9 mouse cellular contexts compared by ENCODE assay signal in the genomic region with DNA sequence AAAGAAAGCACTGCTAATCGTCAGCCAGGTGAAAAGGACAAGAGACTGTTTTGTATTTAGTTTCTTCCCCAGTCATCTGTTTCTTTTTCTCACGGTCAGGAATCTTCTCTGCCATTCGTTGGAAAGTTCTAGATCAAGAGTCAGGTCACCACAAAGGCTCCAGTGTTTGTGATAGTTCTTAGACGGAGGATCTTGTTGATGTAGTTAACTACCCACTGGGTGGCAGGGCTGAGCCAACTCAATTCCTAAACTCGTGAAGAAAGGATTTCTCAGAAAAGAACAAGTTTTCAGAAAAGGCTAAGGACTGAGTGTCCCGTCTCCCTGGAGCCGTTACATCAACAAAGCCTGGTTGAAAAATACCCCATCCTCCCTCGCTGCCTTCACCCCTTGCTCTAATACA. TPM values are rescaled to one million over a fixed set of nuclear protein-coding genes. Genes with fewer than 3 reads are reported as not detected.
DNase-seq lines count a peak whose midpoint lies in the region; ATAC-seq and TF ChIP-seq lines count a peak whose summit lies in the region.
"Had no signal": no experiment of that assay in that cellular context is flagged by ENCODE, and none has a peak within 500 bp of the region (broad histone marks: within the 10 kb centered on the region; RNA-seq: fewer than 3 reads in every experiment).

No protein-coding gene starts in this region.

- H3K36me3 ChIP-seq in midbrain, embryonic 14.5 days (ENCODE audit: control insufficient read depth, insufficient read depth, low read length) = no peaks in the 10 kb centered on the region
- no peaks in the 10 kb centered on the region for H3K36me3 ChIP-seq in midbrain, embryonic 15.5 days (replicated peaks)
- H3K36me3 ChIP-seq in hindbrain, embryonic 12.5 days = no peaks in the 10 kb centered on the region
- H3K36me3 ChIP-seq in lung, embryonic 16.5 days (ENCODE audit: control insufficient read depth, insufficient read depth, low read length) = no peaks in the 10 kb centered on the region
- no peaks in the 10 kb centered on the region for H3K36me3 ChIP-seq in stomach, embryonic 14.5 days (ENCODE audit: control insufficient read depth, insufficient read depth, low read length)
- H3K36me3 ChIP-seq: G1E had no signal

- TF ChIP-seq CTCF in cerebellum, adult 2 months (IDR thresholded peaks at IDR 0.05; ENCODE audit: borderline replicate concordance, insufficient read depth, low read depth, low read length) = peak; percentile 30; the same call in 1 of the 2 replicates

- no peaks in the 10 kb centered on the region for H3K27me3 ChIP-seq in cerebellum, adult 2 months (ENCODE audit: control insufficient read depth, insufficient read depth, low read length)
- H3K27me3 ChIP-seq in midbrain, embryonic 14.5 days (ENCODE audit: control insufficient read depth, insufficient read depth, low read length) = peaks cover 3% of the 10 kb centered on the region; the same call in 1 of the 2 replicates
- H3K27me3 ChIP-seq in midbrain, embryonic 15.5 days (replicated peaks) = peaks cover 2% of the 10 kb centered on the region; the same call in 1 of the 2 replicates
- H3K27me3 ChIP-seq in hindbrain, embryonic 12.5 days = 0 out of 2 replicates have a peak, but pooled peaks cover under 1% of the 10 kb centered on the region
- no peaks in the 10 kb centered on the region for H3K27me3 ChIP-seq in lung, embryonic 16.5 days (ENCODE audit: control insufficient read depth, insufficient read depth, low read depth, low read length)
- H3K27me3 ChIP-seq in stomach, embryonic 14.5 days (ENCODE audit: control insufficient read depth, insufficient read depth, low read length) = no peaks in the 10 kb centered on the region

- no peak overlapping the region for H3K27ac ChIP-seq in cerebellum, adult 2 months (ENCODE audit: insufficient read depth, low read length)
- H3K27ac ChIP-seq in midbrain, embryonic 14.5 days (replicated peaks; ENCODE audit: low read depth, low read length) = no peak overlapping the region
- H3K27ac ChIP-seq in midbrain, embryonic 15.5 days = no peak overlapping the region
- peak overlapping the region; percentile 12; the same call in 1 of the 2 replicates for H3K27ac ChIP-seq in hindbrain, embryonic 12.5 days
- H3K27ac ChIP-seq in lung, embryonic 16.5 days (ENCODE audit: low read length) = no peak overlapping the region
- 0 out of 2 replicates have a peak overlapping the region, but pooled peaks have one; percentile 39 for H3K27ac ChIP-seq in stomach, embryonic 14.5 days (ENCODE audit: low read length)

- TF ChIP-seq POLR2A in cerebellum, adult 2 months (IDR thresholded peaks at IDR 0.05; ENCODE audit: borderline replicate concordance, insufficient read depth, low read length) = no peak

- H3K4me3 ChIP-seq in cerebellum, adult 2 months (replicated peaks; ENCODE audit: insufficient read depth, low read depth, low read length) = no peak overlapping the region
- H3K4me3 ChIP-seq in midbrain, embryonic 14.5 days (replicated peaks; ENCODE audit: low read depth, low read length) = no peak overlapping the region
- H3K4me3 ChIP-seq in midbrain, embryonic 15.5 days = no peak overlapping the region
- H3K4me3 ChIP-seq in hindbrain, embryonic 12.5 days = no peak overlapping the region
- no peak overlapping the region for H3K4me3 ChIP-seq in lung, embryonic 16.5 days (ENCODE audit: low read length)
- H3K4me3 ChIP-seq in stomach, embryonic 14.5 days (ENCODE audit: low read depth, low read length) = no peak overlapping the region

- H3K4me1 ChIP-seq in cerebellum, adult 2 months (ENCODE audit: control insufficient read depth, insufficient read depth, low read length) = no peaks in the 10 kb centered on the region; the same call in 1 of the 2 replicates
- no peaks in the 10 kb centered on the region for H3K4me1 ChIP-seq in midbrain, embryonic 14.5 days (ENCODE audit: control insufficient read depth, insufficient read depth, low read length)
- peaks cover 8% of the 10 kb centered on the region; the same call in 1 of the 2 replicates for H3K4me1 ChIP-seq in midbrain, embryonic 15.5 days
- peaks cover 16% of the 10 kb centered on the region for H3K4me1 ChIP-seq in hindbrain, embryonic 12.5 days
- H3K4me1 ChIP-seq in lung, embryonic 16.5 days (replicated peaks; ENCODE audit: control insufficient read depth, insufficient read depth, low read length) = peaks cover 21% of the 10 kb centered on the region
- H3K4me1 ChIP-seq in stomach, embryonic 14.5 days (ENCODE audit: control insufficient read depth, insufficient read depth, low read length) = peaks cover 27% of the 10 kb centered on the region

- ATAC-seq in midbrain, embryonic 14.5 days (ENCODE audit: low FRiP score, low TSS enrichment) = no peak
- ATAC-seq in midbrain, embryonic 15.5 days (replicated peaks) = no peak
- no peak for ATAC-seq in hindbrain, embryonic 12.5 days (ENCODE audit: low FRiP score)
- ATAC-seq in lung, embryonic 16.5 days (ENCODE audit: low read depth) = no peak
- ATAC-seq in stomach, embryonic 14.5 days (ENCODE audit: insufficient number of reproducible peaks, insufficient read depth, low FRiP score, low read depth) = no peak

- no peak overlapping the region for H3K4me2 ChIP-seq in midbrain, embryonic 14.5 days (ENCODE audit: low read length)
- H3K4me2 ChIP-seq in midbrain, embryonic 15.5 days = no peak overlapping the region
- no peak overlapping the region for H3K4me2 ChIP-seq in hindbrain, embryonic 12.5 days (replicated peaks)
- no peak overlapping the region for H3K4me2 ChIP-seq in lung, embryonic 16.5 days (ENCODE audit: low read depth, low read length)
- H3K4me2 ChIP-seq in stomach, embryonic 14.5 days (replicated peaks; ENCODE audit: low read depth, low read length) = 0 out of 2 replicates have a peak overlapping the region, but pooled peaks have one; percentile 4

- peak in 1 of 2 experiments; percentile 28 for DNase-seq in cerebellum, adult 2 months
- no peak for DNase-seq in cerebellum, adult 9-11 months
- peak; percentile 81 for DNase-seq in midbrain, embryonic 14.5 days
- peak; percentile 81 for DNase-seq in embryo, embryonic 10.5 days (ENCODE audit: low spot score)

- H3K9me3 ChIP-seq in midbrain, embryonic 14.5 days (ENCODE audit: control insufficient read depth, low read length) = no peaks in the 10 kb centered on the region
- no peaks in the 10 kb centered on the region for H3K9me3 ChIP-seq in midbrain, embryonic 15.5 days
- H3K9me3 ChIP-seq in hindbrain, embryonic 12.5 days (replicated peaks) = no peaks in the 10 kb centered on the region
- H3K9me3 ChIP-seq in lung, embryonic 16.5 days (ENCODE audit: control insufficient read depth, low read length) = no peaks in the 10 kb centered on the region
- no peaks in the 10 kb centered on the region for H3K9me3 ChIP-seq in stomach, embryonic 14.5 days (ENCODE audit: control insufficient read depth, low read depth, low read length)
- H3K9me3 ChIP-seq: G1E had no signal

- WGBS in cerebellum, adult 2 months = 23% methylated on average over 8 of the region's 8 CpGs
- WGBS in midbrain, embryonic 14.5 days = 23% methylated on average over 8 of the region's 8 CpGs
- WGBS in midbrain, embryonic 15.5 days = 18% methylated on average over 8 of the region's 8 CpGs
- 20% methylated on average over 8 of the region's 8 CpGs for WGBS in hindbrain, embryonic 12.5 days
- WGBS in lung, embryonic 16.5 days = 6% methylated on average over 8 of the region's 8 CpGs
- 6% methylated on average over 8 of the region's 8 CpGs for WGBS in stomach, embryonic 14.5 days

- no peak overlapping the region for H3K9ac ChIP-seq in midbrain, embryonic 14.5 days (replicated peaks; ENCODE audit: low read length)
- no peak overlapping the region for H3K9ac ChIP-seq in midbrain, embryonic 15.5 days
- H3K9ac ChIP-seq in hindbrain, embryonic 12.5 days = no peak overlapping the region
- H3K9ac ChIP-seq in lung, embryonic 16.5 days (ENCODE audit: low read length) = peak overlapping the region; percentile 21; the same call in 1 of the 2 replicates
- no peak overlapping the region for H3K9ac ChIP-seq in stomach, embryonic 14.5 days (replicated peaks; ENCODE audit: low read depth, low read length)

RNA-seq across cellular contexts. Expression of a gene that starts 6.6 kb away (rescaled TPM):
- polyA plus RNA-seq in cerebellum, adult 2 months (2012; rRNA removed) = 15.2 and 21.9 TPM in 2 replicates
- polyA plus RNA-seq in midbrain, embryonic 14.5 days (2014; fragmentation: Nextera tagmentation; extraction: Ambion mirVana) = 45.0 and 60.1 TPM in 2 replicates
- 52.0 TPM in 2 replicates for polyA plus RNA-seq in midbrain, embryonic 15.5 days (2015; fragmentation: Nextera tagmentation; extraction: Ambion mirVana)
- polyA plus RNA-seq in hindbrain, embryonic 12.5 days (2016; fragmentation: Nextera tagmentation; extraction: Ambion mirVana) = 58.7 and 59.9 TPM in 2 replicates
- polyA plus RNA-seq in lung, embryonic 16.5 days (2015; fragmentation: Nextera tagmentation; extraction: Ambion mirVana) = 184 and 197 TPM in 2 replicates
- polyA plus RNA-seq in stomach, embryonic 14.5 days (2014; fragmentation: Nextera tagmentation; extraction: Ambion mirVana) = 155 and 168 TPM in 2 replicates

RNA-seq across cellular contexts. Expression of a gene that starts 25.6 kb away (rescaled TPM):
- polyA plus RNA-seq in cerebellum, adult 2 months (2012; rRNA removed) = not detected in 2 replicates
- polyA plus RNA-seq in midbrain, embryonic 14.5 days (2014; fragmentation: Nextera tagmentation; extraction: Ambion mirVana) = 0.43 and 0.45 TPM in 2 replicates
- 1.1 and 2.1 TPM in 2 replicates for polyA plus RNA-seq in midbrain, embryonic 15.5 days (2015; fragmentation: Nextera tagmentation; extraction: Ambion mirVana)
- polyA plus RNA-seq in hindbrain, embryonic 12.5 days (2016; fragmentation: Nextera tagmentation; extraction: Ambion mirVana) = 1.3 and 1.7 TPM in 2 replicates
- 1.4 TPM in 2 replicates for polyA plus RNA-seq in lung, embryonic 16.5 days (2015; fragmentation: Nextera tagmentation; extraction: Ambion mirVana)
- polyA plus RNA-seq in stomach, embryonic 14.5 days (2014; fragmentation: Nextera tagmentation; extraction: Ambion mirVana) = 0.69 and 1.9 TPM in 2 replicates
- polyA plus RNA-seq: G1E had no signal

RNA-seq across cellular contexts. Expression of a gene that starts 26.2 kb away (rescaled TPM):
- 0.21 and 0.41 TPM in 2 replicates for polyA plus RNA-seq in cerebellum, adult 2 months (2012; rRNA removed)
- 0.84 and 1.3 TPM in 2 replicates for polyA plus RNA-seq in midbrain, embryonic 14.5 days (2014; fragmentation: Nextera tagmentation; extraction: Ambion mirVana)
- 1.2 and 1.4 TPM in 2 replicates for polyA plus RNA-seq in midbrain, embryonic 15.5 days (2015; fragmentation: Nextera tagmentation; extraction: Ambion mirVana)
- polyA plus RNA-seq in hindbrain, embryonic 12.5 days (2016; fragmentation: Nextera tagmentation; extraction: Ambion mirVana) = 0.70 and 2.5 TPM in 2 replicates
- polyA plus RNA-seq in lung, embryonic 16.5 days (2015; fragmentation: Nextera tagmentation; extraction: Ambion mirVana) = 0.57 and 1.1 TPM in 2 replicates
- 0.20 TPM in 1 of 2 replicates, not detected in the other for polyA plus RNA-seq in stomach, embryonic 14.5 days (2014; fragmentation: Nextera tagmentation; extraction: Ambion mirVana)
- polyA plus RNA-seq: G1E had no signal

RNA-seq across cellular contexts. Expression of a gene that starts 42.8 kb away (rescaled TPM):
- 53.1 and 55.5 TPM in 2 replicates for polyA plus RNA-seq in cerebellum, adult 2 months (2012; rRNA removed)
- polyA plus RNA-seq in midbrain, embryonic 14.5 days (2014; fragmentation: Nextera tagmentation; extraction: Ambion mirVana) = 14.8 and 17.1 TPM in 2 replicates
- polyA plus RNA-seq in midbrain, embryonic 15.5 days (2015; fragmentation: Nextera tagmentation; extraction: Ambion mirVana) = 35.7 and 36.9 TPM in 2 replicates
- polyA plus RNA-seq in hindbrain, embryonic 12.5 days (2016; fragmentation: Nextera tagmentation; extraction: Ambion mirVana) = 40.0 and 42.3 TPM in 2 replicates
- 35.9 TPM in 2 replicates for polyA plus RNA-seq in lung, embryonic 16.5 days (2015; fragmentation: Nextera tagmentation; extraction: Ambion mirVana)
- polyA plus RNA-seq in stomach, embryonic 14.5 days (2014; fragmentation: Nextera tagmentation; extraction: Ambion mirVana) = 21.5 and 29.5 TPM in 2 replicates

RNA-seq across cellular contexts. Expression of a gene that starts 45.2 kb away (rescaled TPM):
- polyA plus RNA-seq in cerebellum, adult 2 months (2012; rRNA removed) = 53.2 and 58.1 TPM in 2 replicates
- 12.0 and 13.7 TPM in 2 replicates for polyA plus RNA-seq in midbrain, embryonic 14.5 days (2014; fragmentation: Nextera tagmentation; extraction: Ambion mirVana)
- 15.0 and 16.7 TPM in 2 replicates for polyA plus RNA-seq in midbrain, embryonic 15.5 days (2015; fragmentation: Nextera tagmentation; extraction: Ambion mirVana)
- polyA plus RNA-seq in hindbrain, embryonic 12.5 days (2016; fragmentation: Nextera tagmentation; extraction: Ambion mirVana) = 4.6 and 5.1 TPM in 2 replicates
- 1.6 and 1.9 TPM in 2 replicates for polyA plus RNA-seq in lung, embryonic 16.5 days (2015; fragmentation: Nextera tagmentation; extraction: Ambion mirVana)
- 2.9 and 3.4 TPM in 2 replicates for polyA plus RNA-seq in stomach, embryonic 14.5 days (2014; fragmentation: Nextera tagmentation; extraction: Ambion mirVana)

Comparison
In these comparisons a context has a peak if more than half of its experiments do, and no peak if none do; other contexts are left out.
1. H3K27ac ChIP-seq: peak in hindbrain, embryonic 12.5 days (single experiment) and stomach, embryonic 14.5 days (single experiment); none in cerebellum, adult 2 months (single experiment), midbrain, embryonic 14.5 days (single experiment), midbrain, embryonic 15.5 days (single experiment) and lung, embryonic 16.5 days (single experiment).